Mouse (Mus musculus) lung, embryonic 14.5 days (tissue): ENCODE data around the gene Tia1. TPM values are rescaled to one million over a fixed set of nuclear protein-coding genes. Genes with fewer than 3 reads are reported as not detected.

Experiments
- ATAC-seq: fragments of 200-750 bp; cut with Nextera tagmentation; 2 replicates; pipeline ENCODE4 v1.8.0; 2017; ENCODE audit warnings: mild to moderate bottlenecking, moderate TSS enrichment, moderate library complexity; ENCODE audit not compliant: insufficient read depth
- DNase-seq: peaks from one replicate; pipeline ENCODE4 v3.0.0-alpha.2; 2015
- H3K27ac ChIP-seq: fragments of 300-500 bp; sonication (generic); 2 replicates; pipeline ENCODE4 v1.5.1; 2014; ENCODE audit warnings: low read depth, mild to moderate bottlenecking, moderate library complexity
- H3K27me3 ChIP-seq: fragments of 300-500 bp; sonication (generic); 2 replicates; pipeline ENCODE4 v1.6.1; 2014; ENCODE audit warnings: low read length, control low read depth; ENCODE audit not compliant: insufficient read depth
- H3K36me3 ChIP-seq: fragments of 300-500 bp; sonication (generic); 2 replicates; pipeline ENCODE4 v1.6.1; 2014; ENCODE audit warnings: control low read depth; ENCODE audit not compliant: insufficient read depth
- H3K4me1 ChIP-seq: fragments of 300-500 bp; sonication (generic); 2 replicates; pipeline ENCODE4 v1.6.1; 2014; ENCODE audit warnings: antibody characterized with exemption, control low read depth; ENCODE audit not compliant: insufficient read depth
- H3K4me2 ChIP-seq: fragments of 300-500 bp; sonication (generic); 2 replicates; pipeline ENCODE4 v1.6.1; 2014; ENCODE audit warnings: mild to moderate bottlenecking
- H3K4me3 ChIP-seq: fragments of 300-500 bp; sonication (generic); 2 replicates; pipeline ENCODE4 v1.5.1; 2014; ENCODE audit warnings: low read depth, low read length
- H3K9ac ChIP-seq: fragments of 300-500 bp; sonication (generic); 2 replicates; pipeline ENCODE4 v1.6.1; 2014
- H3K9me3 ChIP-seq: fragments of 300-500 bp; sonication (generic); 2 replicates; pipeline ENCODE4 v1.6.1; 2016; ENCODE audit warnings: low read depth, low read length, control low read depth
- CTCF ChIP-seq: IDR thresholded peaks from 2 replicates; pipeline ENCODE4 v1.5.1; 2016; ENCODE audit warnings: antibody characterized with exemption, low read depth
- WGBS: fragments of 180-500 bp; shearing (Covaris S2); extraction: QIAGEN DNeasy Blood & Tissue Kit; methylation state at CpG from one replicate; pipeline ENCODE4 v1.1.7; 2014; 5-methylcytosine and 5-hydroxymethylcytosine counted together
- polyA plus RNA-seq: library from polyadenylated mRNA; unstranded; fragments of >200 nt; fragmentation: Nextera tagmentation; extraction: Ambion mirVana; gene quantifications from 2 replicates; pipeline ENCODE4 v1.2.1, GENCODE M21; 2014

Tia1 gene
- polyA plus RNA-seq, 1 experiment from 2014 or later: 219 TPM

DNA sequence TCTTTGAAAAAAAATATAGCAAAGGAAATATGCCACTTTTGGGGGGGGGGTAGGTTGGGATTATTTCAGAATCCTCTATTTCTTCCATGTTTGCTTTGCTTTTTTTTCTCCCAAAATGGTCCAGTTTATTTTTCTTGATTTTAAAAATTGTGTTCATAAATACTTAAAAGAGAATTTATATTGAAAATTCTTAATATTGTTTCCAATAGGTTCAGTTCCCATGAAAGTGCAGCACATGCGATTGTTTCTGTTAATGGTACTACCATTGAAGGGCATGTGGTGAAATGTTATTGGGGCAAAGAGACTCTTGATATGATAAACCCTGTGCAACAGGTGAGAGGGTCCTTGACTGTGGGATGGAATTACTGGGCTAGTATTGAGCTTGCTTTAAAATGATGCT, 22.3 kb downstream of the Tia1 start, which contains the start of gene Gm44790:
Gene Gm44790 (plus strand): TSS at position 301 of the 400 bp plus-strand sequence.
- H3K4me2 ChIP-seq: no peak within 1 kb of the TSS
- no peak within 1 kb of the TSS for H3K9ac ChIP-seq
- no peaks in the 10 kb centered on the region for H3K9me3 ChIP-seq
- no peaks in the 10 kb centered on the region for H3K27me3 ChIP-seq
- no peak for DNase-seq
- TF ChIP-seq CTCF: no peak
- H3K4me3 ChIP-seq: no peak within 1 kb of the TSS
- H3K36me3 ChIP-seq: peaks cover 82% of the 10 kb centered on the region
- ATAC-seq: no peak
- no peaks in the 10 kb centered on the region for H3K4me1 ChIP-seq
- WGBS: 98% methylated on average over 1 of the region's 1 CpGs
- no peak within 1 kb of the TSS for H3K27ac ChIP-seq

DNA sequence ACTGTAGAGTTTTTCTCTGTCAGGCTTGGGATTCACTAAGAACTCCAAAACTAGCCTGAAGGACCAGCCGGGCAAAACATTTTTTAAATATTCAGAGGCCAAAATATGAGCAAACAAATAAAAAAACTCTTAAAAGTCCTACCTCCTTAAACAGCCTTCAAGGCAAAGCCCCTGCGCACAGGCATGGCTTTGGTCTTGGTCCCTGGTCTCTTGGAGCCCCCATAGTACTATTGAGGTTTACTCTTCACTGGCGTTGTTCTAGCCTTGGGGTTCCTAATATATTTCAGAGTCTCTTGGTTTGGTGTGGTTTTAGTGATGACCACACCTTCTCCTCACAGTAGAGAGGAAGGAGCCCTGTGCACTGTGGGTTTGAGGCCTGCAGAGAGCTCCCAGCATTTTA, 27.5 kb downstream of the Tia1 start:
- no peaks in the 10 kb centered on the region for H3K27me3 ChIP-seq
- 98% methylated on average over 3 of the region's 3 CpGs for WGBS
- H3K27ac ChIP-seq: no peak overlapping the region
- H3K36me3 ChIP-seq: peaks cover 92% of the 10 kb centered on the region
- TF ChIP-seq CTCF: no peak
- no peak overlapping the region for H3K4me3 ChIP-seq
- no peak overlapping the region for H3K9ac ChIP-seq
- no peak overlapping the region for H3K4me2 ChIP-seq
- ATAC-seq (no peak), DNase-seq (no peak)
- no peaks in the 10 kb centered on the region for H3K9me3 ChIP-seq
- no peaks in the 10 kb centered on the region for H3K4me1 ChIP-seq

DNA sequence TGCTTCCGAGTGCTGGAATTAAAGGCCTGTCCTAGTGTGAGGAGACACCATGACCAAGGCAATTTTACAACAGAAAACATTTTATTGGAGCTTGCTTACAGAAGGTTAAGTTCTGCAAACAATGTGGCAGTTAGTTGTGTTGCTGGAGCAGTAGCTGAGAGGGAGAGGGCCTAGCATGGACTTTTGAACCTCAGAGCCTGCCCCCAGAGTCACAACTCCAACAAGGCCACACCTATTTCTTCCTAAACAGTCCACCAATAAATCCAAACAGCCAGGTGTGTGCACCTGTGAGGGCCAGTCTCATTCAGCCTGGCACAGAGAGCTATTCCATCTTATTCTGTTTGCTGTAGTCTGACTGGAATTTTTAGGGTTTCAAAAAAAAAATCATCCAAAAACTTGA, 29.7 kb downstream of the Tia1 start:
- no peak overlapping the region for H3K4me2 ChIP-seq
- 89% methylated on average over 1 of the region's 1 CpGs for WGBS
- peaks cover 73% of the 10 kb centered on the region for H3K36me3 ChIP-seq
- no peaks in the 10 kb centered on the region for H3K27me3 ChIP-seq
- no peak overlapping the region for H3K4me3 ChIP-seq
- no peaks in the 10 kb centered on the region for H3K4me1 ChIP-seq
- no peak overlapping the region for H3K9ac ChIP-seq
- ATAC-seq: no peak
- DNase-seq: no peak
- TF ChIP-seq CTCF: no peak
- H3K9me3 ChIP-seq: no peaks in the 10 kb centered on the region
- H3K27ac ChIP-seq: no peak overlapping the region

DNA sequence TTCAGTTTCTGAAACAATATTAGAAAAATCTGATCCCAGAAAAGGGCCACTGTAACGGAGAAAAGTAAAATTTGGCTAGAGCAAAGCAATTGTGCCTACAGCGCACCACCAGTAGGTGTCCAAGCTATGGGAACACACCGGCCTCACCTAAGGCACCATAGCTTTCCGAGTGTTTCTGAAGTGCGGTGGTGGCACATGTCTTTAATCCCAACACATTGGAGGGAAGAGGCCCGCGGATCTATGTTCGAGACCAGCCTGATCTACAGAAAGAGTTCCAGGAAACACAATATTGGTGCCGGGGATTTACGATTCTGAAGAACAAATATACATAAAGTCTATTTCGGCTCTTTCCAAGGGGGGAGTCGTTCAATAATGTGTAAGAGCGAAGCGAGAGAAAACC, 33.7 kb downstream of the Tia1 start:
- Histone ChIP-seq H3K9me3 (no peaks in the 10 kb centered on the region), H3K27me3 (no peaks in the 10 kb centered on the region), H3K4me1 (0 out of 2 replicates have a peak, but pooled peaks cover 2% of the 10 kb centered on the region), H3K4me2 (peak overlapping the region; percentile 66), H3K36me3 (peaks cover 51% of the 10 kb centered on the region), H3K4me3 (peak overlapping the region; percentile 75), H3K27ac (peak overlapping the region; percentile 91), H3K9ac (peak overlapping the region; percentile 79)
- peak; percentile 66 for TF ChIP-seq CTCF
- peak; percentile 50 for ATAC-seq
- 2% methylated on average over 14 of the region's 14 CpGs for WGBS
- peak; percentile 78 for DNase-seq

DNA sequence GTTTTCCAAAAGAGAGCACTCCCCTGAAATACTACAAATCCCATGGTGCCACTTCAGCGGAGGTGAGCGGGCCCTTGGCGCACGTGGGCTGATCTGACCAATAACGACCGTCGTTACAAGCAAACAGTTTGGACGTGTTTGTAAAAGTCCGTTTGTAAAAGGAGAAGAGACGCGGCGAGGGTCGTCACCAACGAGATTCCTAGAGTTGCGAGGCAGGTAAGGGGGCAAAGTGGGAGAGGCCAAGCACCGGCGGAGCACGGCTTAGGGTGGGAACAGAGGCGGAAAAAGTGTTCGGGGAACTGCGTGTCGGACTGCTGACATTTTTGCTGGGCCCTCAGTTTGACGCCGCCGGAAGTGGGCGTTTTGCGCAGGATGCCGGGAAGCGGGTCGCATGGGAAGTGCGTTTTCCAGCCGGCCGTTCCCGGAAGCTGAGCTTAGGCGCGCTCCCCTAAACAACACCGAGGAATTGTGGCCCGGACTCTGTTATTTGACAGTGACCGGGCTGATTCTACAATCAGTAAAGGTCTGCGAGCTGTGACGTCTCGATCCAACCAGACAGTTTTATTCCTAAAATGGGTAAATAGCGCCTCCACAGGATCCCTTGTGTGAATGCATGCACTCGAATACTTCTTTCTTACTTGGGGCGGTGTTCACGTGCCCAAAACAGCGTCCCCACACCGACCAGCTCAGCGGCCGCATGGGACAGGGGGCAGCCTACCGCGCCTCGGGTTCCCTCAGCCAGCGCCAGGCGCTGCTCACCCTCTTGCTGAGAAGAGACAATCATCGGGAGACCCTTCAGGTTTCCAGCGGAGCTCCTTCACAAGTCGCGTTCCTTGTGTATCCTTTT, 34.5 kb downstream of the Tia1 start, which contains the start of gene C87436:
Gene C87436 (plus strand): TSS at position 103 of the 847 bp plus-strand sequence.
- TF ChIP-seq CTCF: peak; percentile 65
- ATAC-seq: peak; percentile 94
- 0% methylated on average over 59 of the region's 59 CpGs for WGBS

DNA sequence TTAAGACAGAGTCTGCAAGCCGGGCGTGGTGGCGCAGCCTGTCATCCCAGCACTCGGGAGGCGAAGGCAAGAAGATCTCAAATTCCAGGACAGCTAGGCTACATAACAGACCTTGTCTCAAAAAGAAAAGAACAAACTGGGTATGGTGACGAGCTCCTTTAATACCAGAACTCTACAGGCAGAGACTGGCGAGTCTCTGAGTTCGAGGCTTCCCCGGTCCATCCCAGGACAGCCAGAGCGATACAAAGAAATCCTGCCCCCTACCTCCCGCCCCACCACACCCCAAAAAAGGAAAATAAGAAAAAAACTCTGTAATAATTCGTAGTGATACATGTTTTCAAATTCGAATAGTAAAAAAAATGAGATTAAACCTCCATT, 35.1 kb downstream of the Tia1 start:
- TF ChIP-seq CTCF: no peak
- Histone ChIP-seq H3K9me3 (no peaks in the 10 kb centered on the region), H3K27ac (peak overlapping the region; percentile 91), H3K9ac (peak overlapping the region; percentile 79), H3K36me3 (peaks cover 46% of the 10 kb centered on the region), H3K4me2 (peak overlapping the region; percentile 67), H3K4me3 (peak overlapping the region; percentile 75), H3K27me3 (no peaks in the 10 kb centered on the region), H3K4me1 (0 out of 2 replicates have a peak, but pooled peaks cover 2% of the 10 kb centered on the region)
- 4% methylated on average over 13 of the region's 13 CpGs for WGBS
- no peak for ATAC-seq
- DNase-seq: no peak

More for the DNA sequence above, 34.5 kb downstream of the Tia1 start, which contains the start of gene C87436:
- no peaks in the 10 kb centered on the region for H3K27me3 ChIP-seq
- peak within 1 kb of the TSS; percentile 67 for H3K4me2 ChIP-seq
- peak within 1 kb of the TSS; percentile 91 for H3K27ac ChIP-seq
- no peaks in the 10 kb centered on the region for H3K9me3 ChIP-seq
- 0 out of 2 replicates have a peak, but pooled peaks cover 2% of the 10 kb centered on the region for H3K4me1 ChIP-seq
- H3K36me3 ChIP-seq: peaks cover 45% of the 10 kb centered on the region
- H3K9ac ChIP-seq: peak within 1 kb of the TSS; percentile 79
- peak within 1 kb of the TSS; percentile 75 for H3K4me3 ChIP-seq
- peak; percentile 98 for DNase-seq

DNA sequence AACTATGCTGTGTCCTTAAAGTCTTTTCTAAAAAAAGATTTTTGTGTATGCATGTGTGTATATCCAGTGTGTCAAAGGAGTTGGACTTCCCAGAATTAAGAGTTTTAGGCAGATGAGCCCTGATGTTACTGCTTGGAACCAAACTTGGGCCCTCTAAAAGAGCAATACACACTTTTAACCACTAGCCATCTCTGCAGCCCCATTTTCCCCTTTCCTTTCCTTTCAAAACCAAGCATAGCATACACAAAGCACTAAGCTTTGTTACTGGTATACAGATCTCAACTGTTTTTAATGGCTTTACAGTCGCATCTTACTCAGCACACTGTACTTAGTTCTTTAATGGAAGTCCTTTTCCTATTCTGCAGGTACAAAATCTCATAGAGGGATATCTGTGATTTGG, 35.5 kb downstream of the Tia1 start:
- peak overlapping the region; percentile 79 for H3K9ac ChIP-seq
- H3K27me3 ChIP-seq: no peaks in the 10 kb centered on the region
- TF ChIP-seq CTCF: no peak
- H3K4me3 ChIP-seq: peak overlapping the region; percentile 75
- 96% methylated on average over 1 of the region's 1 CpGs for WGBS
- no peak for DNase-seq
- H3K27ac ChIP-seq: peak overlapping the region; percentile 16; the same call in 1 of the 2 replicates
- ATAC-seq: no peak
- peaks cover 46% of the 10 kb centered on the region for H3K36me3 ChIP-seq
- peak overlapping the region; percentile 67 for H3K4me2 ChIP-seq
- no peaks in the 10 kb centered on the region for H3K9me3 ChIP-seq
- 0 out of 2 replicates have a peak, but pooled peaks cover 2% of the 10 kb centered on the region for H3K4me1 ChIP-seq
